Mouse (Mus musculus) heart, postnatal 25 days (tissue): Measurements from ENCODE around the gene Pax8. TPM values are rescaled to one million over a fixed set of nuclear protein-coding genes. Genes with fewer than 3 reads are reported as not detected.

Experiments
- DNase-seq: peaks from one replicate; pipeline ENCODE4 v3.0.0; 2022; ENCODE audit warnings: low spot score
- intact Hi-C: fragments of 180-260 bp; cut with DNase I; formaldehyde crosslinking; loops from one replicate; pipeline ENCODE4 v1.15.1; 2025
- total RNA-seq, 2 experiments: library from RNA; stranded (reverse); gene quantifications; 2 replicates each; pipeline ENCODE4 v1.2.3; 2021

The Pax8 gene
- total RNA-seq = not detected

- intact Hi-C loops = no loop called here
- DNase-seq = no peak
Observed at GRCm38 (mm10) chr2:24475420-24475819, at the start of gene Pax8. Gene Pax8, minus strand, starts transcription at chr2:24475599.

DNA sequence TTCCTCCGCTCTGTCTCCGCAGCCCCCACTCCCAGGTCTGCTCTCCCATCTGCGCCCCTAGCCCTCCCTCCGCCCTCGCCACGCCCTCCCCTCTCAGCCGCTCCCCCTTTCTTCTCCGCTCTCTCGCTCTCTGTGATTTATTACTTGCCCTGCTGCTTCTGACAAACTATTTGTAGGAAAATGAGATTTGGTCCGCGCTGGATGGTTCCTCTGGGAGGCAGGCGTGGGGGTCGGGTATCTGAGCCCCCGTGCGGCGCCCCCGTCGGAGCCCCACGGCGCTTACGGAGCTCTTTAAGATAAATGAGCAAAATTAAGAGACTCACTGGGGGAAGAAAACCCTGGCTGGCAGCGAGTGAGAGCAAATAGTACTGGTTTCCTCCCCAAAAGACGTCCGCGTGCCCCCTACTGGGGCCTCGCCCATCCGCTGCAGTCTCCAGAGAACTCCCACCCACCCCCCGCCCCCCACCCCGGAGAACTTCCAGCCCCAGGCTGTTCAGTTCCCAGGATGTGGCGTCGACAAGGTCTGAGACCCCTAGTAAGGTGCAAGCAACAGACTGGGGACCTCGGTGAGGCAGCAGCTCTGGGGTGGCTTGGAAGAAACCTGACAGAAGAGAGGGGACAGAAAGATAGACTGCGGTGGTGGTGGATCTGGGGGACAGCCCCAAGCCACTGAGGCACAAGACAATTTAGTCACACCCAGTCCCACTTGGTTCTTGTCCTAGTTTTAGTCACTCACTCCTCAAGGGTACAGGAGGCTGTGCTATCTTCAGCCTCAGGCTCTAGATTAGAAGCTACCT, 46.2 kb upstream of the Pax8 start:
- DNase-seq = no peak
- intact Hi-C loops = no loop called here

DNA sequence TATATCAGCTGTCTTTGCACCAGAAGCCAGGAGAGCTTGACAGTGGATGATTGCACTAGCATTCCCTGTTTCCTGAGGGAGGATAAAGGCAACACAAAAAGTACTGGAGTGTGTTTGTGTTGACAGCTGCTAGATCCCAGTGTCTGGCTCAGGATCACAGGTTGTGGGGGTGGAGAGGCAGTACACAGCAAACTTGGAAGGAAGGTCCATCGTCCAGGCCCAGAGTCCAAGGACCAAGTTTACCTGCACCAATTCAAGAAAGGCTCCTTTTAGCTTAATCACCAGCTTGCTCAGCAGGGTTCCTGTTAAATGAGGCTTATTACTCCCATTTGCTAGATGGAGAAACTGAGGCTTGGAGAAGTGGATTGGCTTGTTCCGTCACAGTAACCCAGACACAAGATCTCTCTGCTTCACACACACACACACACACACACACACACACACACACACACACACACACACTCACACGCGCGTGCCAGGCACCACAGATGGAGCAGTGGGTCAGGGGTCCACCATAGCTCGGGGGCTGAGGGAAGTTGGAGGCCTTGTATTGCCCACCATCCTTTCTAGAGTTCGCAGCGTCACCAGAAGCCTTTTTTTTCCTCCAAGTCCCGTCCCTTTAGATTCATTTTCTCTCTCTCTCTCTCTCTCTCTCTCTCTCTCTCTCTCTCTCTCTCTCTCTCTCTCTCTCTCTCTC, 45.3 kb upstream of the Pax8 start:
- intact Hi-C loops = no loop called here
- no peak for DNase-seq

GRCm38 (mm10) chr2:24516946-24517345, 41.5 kb upstream of the Pax8 start:
- intact Hi-C loops = no loop called here
- DNase-seq = no peak

GRCm38 (mm10) chr2:24507359-24507758, 32.0 kb upstream of the Pax8 start:
- DNase-seq = no peak
- intact Hi-C loops = no loop called here

- intact Hi-C loops = no loop called here
- peak; percentile 13 for DNase-seq
Observed at GRCm38 (mm10) chr2:24502963-24503471, 27.6 kb upstream of the Pax8 start.

DNA sequence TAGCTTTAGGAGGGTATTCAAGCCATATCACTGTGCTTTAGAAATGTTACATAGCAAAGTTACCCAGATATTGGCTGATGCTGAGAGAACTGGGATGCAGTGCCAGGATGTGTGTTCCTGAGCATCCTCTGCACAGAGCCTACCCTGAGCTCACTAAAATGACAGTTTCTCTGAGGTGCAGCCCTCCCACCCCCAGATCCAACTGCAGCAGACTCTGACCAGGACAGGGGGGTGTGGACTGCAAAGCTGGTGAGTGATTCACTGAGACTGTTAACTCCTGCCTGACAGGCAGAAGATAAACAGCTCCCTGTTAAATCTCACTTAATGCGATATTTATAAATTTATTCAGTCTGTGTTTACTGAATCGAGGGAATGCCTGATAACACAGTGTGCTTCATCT, 25.5 kb upstream of the Pax8 start:
- DNase-seq = no peak
- intact Hi-C loops = no loop called here

GRCm38 (mm10) chr2:24490564-24490963, 15.2 kb upstream of the Pax8 start:
- no peak for DNase-seq
- intact Hi-C loops = loop anchor here (2.0 kb wide), 1 partner anchor 78 kb away; no protein-coding TSS in a partner anchor

GRCm38 (mm10) chr2:24488660-24489059, 13.3 kb upstream of the Pax8 start:
- no peak for DNase-seq
- intact Hi-C loops = no loop called here

DNA sequence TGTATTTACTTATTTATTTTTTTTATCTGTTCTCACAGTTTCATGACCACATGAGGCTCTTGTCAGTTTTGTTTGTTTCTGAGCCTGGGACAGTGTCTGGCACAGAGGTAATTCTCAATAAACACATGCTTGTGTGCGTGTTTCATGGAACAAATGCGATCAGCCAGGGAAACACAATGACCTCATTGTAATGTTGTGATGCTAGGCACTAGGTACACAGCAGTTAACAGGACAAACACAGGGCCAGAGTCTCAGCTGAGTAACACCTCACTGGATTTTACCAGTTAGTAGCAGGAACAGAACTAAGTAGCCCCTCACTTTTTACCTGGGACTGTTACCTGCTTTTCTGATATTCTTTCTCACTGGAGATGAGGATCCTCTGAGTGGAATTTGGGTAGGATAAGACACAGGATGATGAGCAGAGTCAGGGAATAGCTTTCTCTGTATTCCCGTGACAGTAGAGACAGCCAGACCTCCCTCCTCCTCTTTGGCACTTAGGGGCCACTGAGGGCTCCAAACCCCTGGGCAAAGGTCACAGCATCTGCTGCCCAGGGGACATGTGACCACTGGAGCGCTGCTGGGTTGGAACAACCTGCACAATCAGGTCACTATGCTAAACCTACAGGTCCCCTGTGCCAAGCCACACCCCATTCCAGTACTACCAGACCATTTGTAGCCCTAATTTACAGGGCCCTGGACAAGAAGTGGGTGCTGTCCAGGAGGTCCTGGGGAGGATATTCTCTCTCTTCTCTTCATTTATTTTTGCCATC, 11.8 kb upstream of the Pax8 start:
- intact Hi-C loops = no loop called here
- no peak for DNase-seq

- no peak for DNase-seq
- intact Hi-C loops = no loop called here
Observed at GRCm38 (mm10) chr2:24485398-24485797, 10.0 kb upstream of the Pax8 start.

- intact Hi-C loops = loop anchor here (5.0 kb wide), 1 partner anchor 68 kb away; no protein-coding TSS in a partner anchor
- no peak for DNase-seq
Observed at GRCm38 (mm10) chr2:24479906-24480305, 4.5 kb upstream of the Pax8 start.

DNA sequence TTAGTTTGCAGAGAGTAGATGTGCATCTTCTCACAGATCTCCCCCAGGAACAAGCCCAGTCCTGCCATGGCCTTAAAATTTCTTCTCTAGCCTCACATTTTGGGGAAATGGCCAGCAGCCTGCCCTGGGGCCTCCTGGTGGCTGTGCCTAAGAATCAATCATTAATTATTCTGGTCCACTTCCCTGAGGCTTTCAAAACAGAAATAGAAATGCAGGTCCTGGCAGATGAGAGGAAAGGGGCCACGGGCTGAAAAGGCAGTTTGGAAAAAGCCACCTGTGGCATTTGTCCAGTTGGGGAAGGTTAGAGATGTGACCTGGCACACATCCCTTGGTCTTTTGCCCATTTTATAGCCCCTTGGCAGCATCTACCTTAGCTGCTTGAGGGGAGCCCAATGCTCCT, 3.8 kb upstream of the Pax8 start:
- intact Hi-C loops = no loop called here
- DNase-seq = no peak

DNA sequence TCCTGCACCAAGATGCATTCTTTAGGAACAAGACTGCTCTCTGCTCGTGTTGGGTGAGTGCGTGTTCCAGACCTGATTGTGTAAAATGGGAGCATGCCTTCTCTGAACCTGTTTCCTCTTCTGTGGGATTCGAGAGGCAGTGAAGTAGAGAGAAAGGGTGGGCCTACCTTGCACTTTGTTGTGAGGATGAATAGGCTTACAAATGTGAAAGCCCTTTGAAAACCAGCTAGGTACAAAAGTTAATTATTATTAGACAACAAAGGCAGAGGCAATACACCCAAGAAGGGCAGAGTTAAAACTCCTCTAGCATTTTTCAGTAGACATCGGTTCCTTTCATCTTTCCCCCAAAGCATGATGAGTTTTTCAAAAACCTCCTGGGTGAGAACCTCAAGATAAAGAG, 3.2 kb upstream of the Pax8 start:
- intact Hi-C loops = no loop called here
- DNase-seq = no peak

- intact Hi-C loops = no loop called here
- no peak for DNase-seq
Observed at GRCm38 (mm10) chr2:24474514-24475378, 653 bp downstream of the Pax8 start.

GRCm38 (mm10) chr2:24473641-24474511, 1.5 kb downstream of the Pax8 start:
- no peak for DNase-seq
- intact Hi-C loops = no loop called here

DNA sequence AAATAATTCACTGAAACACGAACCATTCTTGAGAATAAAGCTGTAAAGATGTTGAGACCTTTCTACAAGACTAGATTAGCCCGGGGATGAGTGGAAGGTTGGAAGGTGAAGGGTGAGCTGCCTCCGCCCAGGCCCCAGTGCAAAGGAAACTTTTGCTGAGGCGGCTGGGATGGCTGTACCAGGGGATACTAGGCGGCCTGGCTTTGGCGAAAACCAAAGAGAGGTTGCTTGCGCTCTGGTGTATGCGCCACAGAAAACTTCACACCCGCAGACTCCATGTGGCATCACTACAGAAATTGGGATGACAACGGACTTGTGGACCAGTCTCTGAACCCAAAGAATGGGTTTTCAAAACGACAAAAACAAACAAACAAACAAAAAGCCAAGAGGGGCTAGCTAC, 2.7 kb downstream of the Pax8 start:
- intact Hi-C loops = no loop called here
- DNase-seq = no peak

- no peak for DNase-seq
- intact Hi-C loops = no loop called here
Observed at GRCm38 (mm10) chr2:24472111-24472510, 3.3 kb downstream of the Pax8 start.

GRCm38 (mm10) chr2:24469102-24469501, 6.3 kb downstream of the Pax8 start:
- intact Hi-C loops = no loop called here

More at GRCm38 (mm10) chr2:24469102-24469501, 6.3 kb downstream of the Pax8 start:
- no peak for DNase-seq
